Mouse (Mus musculus) cortical plate, adult 2 months (tissue): ENCODE results near the gene Olfr1265.

Experiments used
- CTCF ChIP-seq: fragments of 200-500 bp; IDR thresholded peaks from 2 replicates; pipeline ENCODE4 v1.5.1; 2011; ENCODE audit warnings: mild to moderate bottlenecking, control low read depth, low read length; ENCODE audit not compliant: insufficient read depth; ENCODE audit errors: extremely low read depth
- POLR2A ChIP-seq: fragments of 200-500 bp; IDR thresholded peaks from 2 replicates; pipeline ENCODE4 v1.6.1; 2011; ENCODE audit warnings: mild to moderate bottlenecking, low read length, control low read depth; ENCODE audit not compliant: insufficient read depth; ENCODE audit errors: extremely low read depth

DNA sequence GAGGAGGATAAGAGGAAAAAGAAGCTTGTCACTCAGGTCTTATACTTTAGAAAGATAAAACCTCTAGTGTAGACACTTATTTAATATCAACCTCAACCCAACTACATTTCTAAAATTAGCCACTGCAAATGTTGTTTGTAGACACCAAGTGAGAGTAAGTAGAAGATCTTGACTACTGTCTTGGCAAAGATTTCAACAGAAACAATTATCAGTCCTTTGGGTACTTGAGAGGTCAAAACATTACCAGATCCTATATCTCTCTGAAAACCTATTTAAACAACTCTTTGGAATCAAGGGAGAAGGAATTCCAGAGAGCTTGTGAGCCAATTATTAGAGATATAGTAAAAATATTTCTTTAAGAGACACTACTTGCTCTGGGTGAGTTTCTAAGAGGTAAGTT is 44.2 kb upstream of the Olfr1265 start, which contains the start of gene Olfr1261:
- TF ChIP-seq CTCF (no peak), POLR2A (no peak)
